Mouse (Mus musculus) layer of hippocampus, postnatal 36 days (tissue): ENCODE results near the gene Aimp1. TPM values are rescaled to one million over a fixed set of nuclear protein-coding genes. Genes with fewer than 3 reads are reported as not detected.

Experiments used
- DNase-seq, 2 experiments: peaks; one replicate each; pipeline ENCODE4 v3.0.0; 2022
- total RNA-seq, 2 experiments: library from RNA; stranded (reverse); gene quantifications; 2 replicates each; pipeline ENCODE4 v1.2.3; 2021

Aimp1 gene
- total RNA-seq, result 10 to 100 TPM; 54.2 to 59.1 TPM

DNA sequence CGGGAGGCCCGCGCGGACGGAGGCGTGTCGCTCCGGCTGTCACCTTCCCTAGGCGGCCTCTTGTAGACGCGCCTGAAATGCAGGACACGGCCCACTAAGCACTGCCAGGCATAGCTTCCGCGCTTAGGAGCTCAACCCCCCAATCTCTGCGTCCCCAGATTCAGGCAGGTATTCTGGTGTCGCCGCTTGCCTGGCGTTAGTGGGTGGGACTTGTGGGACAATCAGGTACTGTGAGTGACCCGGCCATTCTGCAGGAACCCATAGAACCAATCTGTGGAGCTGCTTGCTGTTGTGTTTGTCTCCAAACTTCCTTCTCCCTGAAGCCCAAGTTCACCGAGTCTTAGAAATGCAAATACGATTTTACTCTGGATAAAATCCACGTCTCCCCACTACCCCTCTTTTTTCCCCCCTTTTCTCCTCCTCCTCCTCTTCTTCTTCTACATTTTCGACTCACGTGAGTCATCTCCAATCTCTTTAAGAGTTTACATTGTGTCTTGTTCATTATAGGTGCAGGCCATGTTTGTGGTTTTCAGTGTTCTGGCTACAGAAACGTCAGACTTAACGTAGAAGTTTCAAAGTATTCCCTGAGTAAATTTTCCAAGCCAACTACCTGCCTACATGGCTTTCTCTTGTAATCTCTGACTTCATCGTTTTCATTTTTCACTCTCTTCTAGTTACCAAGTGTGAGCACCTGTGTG is at the start of gene Aimp1:
TSS of gene Aimp1 (minus strand) at position 140 of the 698 bp plus-strand sequence.
- DNase-seq, result no peak

GRCm38 (mm10) chr3:132724326-132724725 is 40.2 kb upstream of the Aimp1 start:
- DNase-seq, result no peak

- DNase-seq, result no peak
Observed at GRCm38 (mm10) chr3:132717316-132717715, 33.1 kb upstream of the Aimp1 start.

DNA sequence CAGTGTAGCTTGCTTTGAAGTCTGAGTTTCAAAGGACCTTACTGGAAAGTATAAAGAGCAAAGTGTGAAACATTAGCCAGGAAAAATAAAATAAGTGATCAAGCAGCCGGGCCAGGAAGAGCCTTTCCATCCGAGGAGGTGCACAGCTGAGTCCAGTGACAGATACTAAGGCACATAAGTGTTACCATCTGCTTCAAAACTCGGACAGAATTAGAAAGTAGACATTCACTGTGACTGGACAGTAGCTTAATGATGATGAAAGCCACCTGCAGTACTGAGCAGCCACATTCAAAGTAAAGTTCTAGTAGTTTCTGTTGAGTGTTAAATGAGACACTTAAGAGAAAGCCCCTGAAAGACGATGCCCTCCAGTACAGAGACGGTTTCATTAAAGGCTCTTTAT is 29.7 kb upstream of the Aimp1 start:
- DNase-seq, result no peak

DNA sequence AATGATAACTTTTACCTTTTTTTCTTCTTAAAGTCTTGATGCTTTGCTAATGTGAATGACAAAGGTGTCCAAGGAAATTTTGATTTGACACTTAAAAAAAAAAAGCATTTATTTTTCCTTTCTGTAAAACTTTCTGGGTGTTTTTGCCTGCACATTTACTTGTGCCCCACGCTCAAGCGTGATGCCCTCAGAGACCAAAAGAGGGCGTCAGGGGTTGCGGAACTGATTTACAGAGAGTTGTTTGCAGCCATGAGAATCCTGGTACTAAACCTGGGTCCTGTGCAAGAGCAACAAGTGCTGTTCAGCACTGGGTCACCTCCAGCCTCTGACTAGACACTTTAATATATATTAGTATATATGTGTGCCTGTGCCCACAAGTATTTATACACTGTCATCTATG is 22.8 kb upstream of the Aimp1 start:
- no peak for DNase-seq

GRCm38 (mm10) chr3:132704216-132704615 is 20.0 kb upstream of the Aimp1 start:
- DNase-seq, result no peak

DNA sequence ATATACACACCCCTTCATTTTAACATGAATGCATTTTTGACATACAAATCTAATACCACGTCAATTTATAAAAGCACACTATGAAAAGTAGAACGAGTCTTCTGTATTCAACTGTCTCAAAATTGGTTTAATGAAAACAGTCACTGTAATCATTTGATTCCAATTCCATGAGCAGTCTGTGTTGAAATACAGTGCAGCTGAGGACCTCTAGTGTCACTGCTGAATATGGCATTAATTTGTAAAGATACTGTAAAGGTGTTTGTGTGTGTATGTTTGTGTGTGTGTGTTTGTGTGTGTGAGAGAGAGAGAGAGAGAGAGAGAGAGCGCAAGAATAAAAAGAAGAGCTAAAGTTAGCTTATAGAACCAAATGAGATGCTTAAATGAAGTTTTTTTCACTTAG is 17.2 kb upstream of the Aimp1 start:
- no peak for DNase-seq

DNA sequence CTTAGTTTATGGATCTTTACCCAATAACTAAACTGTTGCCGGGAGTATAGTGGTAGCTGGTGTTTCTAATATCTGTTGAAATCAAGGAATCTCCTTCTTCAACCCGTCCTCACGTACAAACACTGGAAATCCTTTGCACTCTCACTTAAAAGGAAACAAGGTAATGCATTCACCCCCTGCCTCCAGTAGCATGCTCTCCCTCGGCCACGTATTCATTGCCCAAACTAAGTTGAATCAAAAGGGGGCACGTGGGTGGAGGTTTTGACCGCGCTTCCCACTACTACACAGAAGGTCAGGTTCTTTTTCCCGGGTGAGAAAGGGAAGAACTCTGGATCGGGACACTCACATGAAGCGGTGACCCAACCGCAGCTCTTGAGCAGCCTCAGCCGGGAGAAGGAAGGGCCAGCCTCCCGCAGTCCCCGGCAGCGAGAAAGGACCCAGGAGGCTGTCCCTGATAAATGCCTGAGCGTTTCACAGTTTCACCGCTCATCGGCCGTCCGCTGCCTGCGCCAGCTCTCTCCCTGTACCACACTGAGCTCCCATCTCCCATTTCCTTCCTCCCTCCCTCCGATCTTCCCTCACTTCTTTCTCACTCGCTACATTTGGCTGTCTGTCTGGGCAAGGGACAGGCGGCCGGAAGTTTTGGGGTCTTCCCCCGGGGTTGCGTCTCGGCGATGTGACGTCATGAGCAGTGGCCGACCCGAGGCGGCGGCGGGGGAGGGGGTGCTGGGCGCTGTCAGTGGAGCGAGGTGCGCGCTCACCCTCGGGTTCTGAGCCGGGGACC is 531 bp downstream of the Aimp1 start, which contains the start of gene Tbck:
TSS of gene Tbck (plus strand) at position 698 of the 784 bp plus-strand sequence.
- DNase-seq, result peak; percentile 94 to 96

DNA sequence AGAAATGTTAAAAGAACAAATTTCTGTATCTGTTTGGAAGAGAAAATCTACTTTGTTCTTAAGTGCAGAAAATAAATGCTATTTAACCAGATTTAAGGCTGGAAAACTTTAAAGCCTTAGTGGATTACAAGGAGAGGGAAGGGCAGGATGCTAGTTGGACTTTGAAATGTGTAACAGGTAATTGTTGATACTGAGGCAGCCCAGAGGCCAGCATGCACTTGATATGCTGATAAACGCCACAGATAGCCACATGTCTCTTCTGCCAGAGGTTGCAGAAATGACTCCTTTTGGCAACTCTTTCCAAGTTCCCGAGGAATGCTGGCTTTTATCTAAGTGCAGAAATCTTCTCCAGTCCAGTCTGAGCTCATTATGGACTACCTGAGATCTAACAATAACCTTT is 6.7 kb downstream of the Aimp1 start:
- DNase-seq, result no peak

GRCm38 (mm10) chr3:132655955-132656354 is 28.2 kb downstream of the Aimp1 start:
- DNase-seq, result no peak

- no peak for DNase-seq
Observed at GRCm38 (mm10) chr3:132653959-132654358, 30.2 kb downstream of the Aimp1 start.

- DNase-seq, result no peak
Observed at GRCm38 (mm10) chr3:132651776-132652175, 32.4 kb downstream of the Aimp1 start.

DNA sequence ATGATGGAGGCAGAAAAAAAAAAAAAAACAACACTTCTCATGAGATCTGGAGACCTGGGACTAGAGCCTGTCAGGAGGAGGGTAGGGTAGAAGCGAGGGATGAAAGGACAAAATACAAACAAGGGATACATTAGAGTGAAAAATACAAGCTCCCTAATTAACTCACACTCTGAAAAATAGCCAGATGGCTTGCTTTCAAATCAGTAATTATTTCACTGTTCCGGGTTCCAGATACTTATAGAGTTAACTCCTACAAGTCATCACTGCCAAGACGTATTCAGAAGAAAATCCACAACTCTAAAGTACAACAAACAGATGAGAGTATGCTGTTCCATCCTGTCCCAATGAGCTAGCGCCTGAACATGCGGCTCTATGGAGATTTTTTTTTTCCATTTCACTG is 34.0 kb downstream of the Aimp1 start:
- no peak for DNase-seq

DNA sequence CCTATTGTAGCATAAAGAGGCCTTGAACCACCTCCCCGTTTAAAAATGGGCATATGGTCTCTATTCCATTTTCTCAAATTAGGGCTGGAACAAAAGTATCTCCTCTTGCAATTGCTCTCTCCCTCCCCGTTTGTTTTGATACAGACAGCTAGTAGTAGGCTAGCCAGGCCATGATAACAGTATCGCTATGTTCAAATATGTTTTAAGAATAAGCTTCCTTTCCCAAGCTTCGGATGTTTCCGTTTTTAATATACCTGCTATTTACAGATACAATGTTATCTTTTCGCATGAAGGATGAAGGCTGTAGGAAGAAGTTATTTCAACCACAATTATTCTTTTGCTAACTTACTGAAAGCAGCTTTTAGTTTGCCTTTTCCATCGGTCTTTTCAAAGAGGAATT is 34.8 kb downstream of the Aimp1 start:
- DNase-seq, result no peak

- DNase-seq, result no peak
Observed at GRCm38 (mm10) chr3:132646814-132647213, 37.4 kb downstream of the Aimp1 start.

- no peak for DNase-seq
Observed at GRCm38 (mm10) chr3:132644071-132644470, 40.1 kb downstream of the Aimp1 start.

DNA sequence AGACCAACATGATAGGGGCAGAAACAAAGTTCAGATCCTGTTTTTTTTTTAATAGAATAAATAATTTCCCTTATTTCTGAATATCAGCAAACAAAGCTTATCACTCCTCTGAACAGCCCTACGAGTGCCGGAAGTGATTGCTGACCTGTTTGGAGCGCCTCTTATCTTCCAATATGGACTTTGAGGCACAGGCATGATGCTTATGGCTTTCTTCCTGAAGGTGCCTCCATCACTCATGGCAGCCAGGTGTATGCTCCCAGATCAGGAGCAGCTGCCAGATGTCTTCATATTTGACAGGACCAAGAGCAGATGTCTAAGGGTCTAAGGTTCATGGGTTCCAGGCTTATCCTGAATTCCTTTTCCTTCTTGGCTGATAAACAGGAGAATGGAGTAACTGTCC is 47.1 kb downstream of the Aimp1 start:
- DNase-seq, result no peak

DNA sequence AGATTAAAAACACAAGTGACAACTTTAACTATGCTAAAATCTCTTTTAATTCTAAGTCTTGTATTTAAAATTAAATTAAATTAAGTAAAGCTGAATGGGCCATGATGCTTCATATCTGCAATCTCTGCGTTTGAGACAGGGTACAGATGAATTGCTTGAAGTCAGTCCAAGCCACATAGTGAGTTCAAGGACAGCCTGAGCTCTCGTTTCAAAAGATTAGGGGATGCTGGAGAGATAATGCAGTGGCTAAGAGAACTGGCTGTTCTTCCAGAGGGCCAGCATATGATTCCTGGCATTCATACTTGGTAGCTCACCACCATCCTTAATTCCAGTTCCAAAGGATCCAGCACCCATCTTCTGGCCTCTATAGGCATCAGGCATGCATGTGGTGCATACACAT is 50.9 kb downstream of the Aimp1 start:
- no peak for DNase-seq

GRCm38 (mm10) chr3:132629601-132630239 is 54.5 kb downstream of the Aimp1 start, which contains the start of gene Gimd1:
Gimd1 (plus strand) TSS chr3:132629820.
- no peak for DNase-seq

DNA sequence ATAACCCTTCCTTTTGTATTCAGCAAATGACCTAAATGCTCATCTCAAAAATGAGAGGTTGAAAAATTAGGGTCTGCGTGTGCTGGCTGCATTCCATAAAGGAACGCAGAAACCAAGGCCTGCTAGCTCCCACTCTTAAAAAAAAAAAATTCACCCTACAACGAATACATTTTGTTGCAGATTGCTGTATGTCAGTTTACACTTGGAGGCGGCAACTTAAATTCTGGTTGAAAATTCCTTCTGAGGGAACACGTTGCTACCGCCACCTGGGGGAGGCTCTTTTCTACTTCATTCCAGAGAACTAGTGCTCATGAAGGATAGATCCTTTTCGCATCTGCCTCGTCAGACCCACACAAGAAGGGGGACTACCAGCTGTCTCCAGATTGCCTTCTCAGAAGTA is 55.4 kb downstream of the Aimp1 start:
- no peak for DNase-seq
